Mouse (Mus musculus): ENCODE measurements around the gene Ablim2. TPM values are rescaled to one million over a fixed set of nuclear protein-coding genes. Genes with fewer than 3 reads are reported as not detected.

Gene Ablim2
- total RNA-seq, 1 experiment, result 1.6 TPM

- Histone ChIP-seq H3K27ac (ENCODE audit: insufficient read depth, low read depth, low read length, poor library complexity, severe bottlenecking) (no peak overlapping the region), H3K36me3 (ENCODE audit: control insufficient read depth, insufficient read depth, low read length, poor library complexity, severe bottlenecking) (no peaks in the 10 kb centered on the region), H3K9me3 (ENCODE audit: control insufficient read depth, insufficient read depth, low read depth, low read length) (no peaks in the 10 kb centered on the region), H3K4me3 (ENCODE audit: insufficient read depth in 1 of 2, low read depth in 1 of 2, low read length in 2 of 2, poor library complexity in 1 of 2, severe bottlenecking in 1 of 2) (no peak overlapping the region), H3K9ac (ENCODE audit: insufficient read depth, low read depth, low read length, poor library complexity, severe bottlenecking) (no peak overlapping the region), H3K4me1 (ENCODE audit: control insufficient read depth in 2 of 2, insufficient read depth in 2 of 2, low read length in 2 of 2, poor library complexity in 1 of 2) (no peaks in the 10 kb centered on the region)
- no peak for DNase-seq (ENCODE audit: low read depth, low spot score)
- no peak for TF ChIP-seq HCFC1 (IDR thresholded peaks at IDR 0.05; ENCODE audit: borderline replicate concordance, insufficient read depth, low read length)
- no peak for TF ChIP-seq ZC3H11A (IDR thresholded peaks at IDR 0.05; ENCODE audit: borderline replicate concordance, low read depth, low read length)
- no peak for TF ChIP-seq ZNF384 (IDR thresholded peaks at IDR 0.05; ENCODE audit: low read depth, low read length)
- no peak for TF ChIP-seq CHD2 (IDR thresholded peaks at IDR 0.05; ENCODE audit: low read depth, low read length)
- no peak for TF ChIP-seq MAFK (IDR thresholded peaks at IDR 0.05; ENCODE audit: insufficient read depth, low read depth, low read length)
- in situ Hi-C loops (cut with MboI; ENCODE audit: low sequenced_read_pairs in 2 of 2, unreplicated experiment in 2 of 2), result no loop called here
Observed at GRCm38 (mm10) chr5:35811639-35812295, 54.1 kb downstream of the Ablim2 start.

GRCm38 (mm10) chr5:35814334-35814941, 56.8 kb downstream of the Ablim2 start:
- no peak overlapping the region for H3K9ac ChIP-seq (ENCODE audit: insufficient read depth, low read depth, low read length, poor library complexity, severe bottlenecking)
- DNase-seq (ENCODE audit: low read depth, low spot score), result no peak
- H3K4me3 ChIP-seq (ENCODE audit: insufficient read depth in 1 of 2, low read depth in 1 of 2, low read length in 2 of 2, poor library complexity in 1 of 2, severe bottlenecking in 1 of 2), result no peak overlapping the region
- H3K9me3 ChIP-seq (ENCODE audit: control insufficient read depth, insufficient read depth, low read depth, low read length), result no peaks in the 10 kb centered on the region
- H3K36me3 ChIP-seq (ENCODE audit: control insufficient read depth, insufficient read depth, low read length, poor library complexity, severe bottlenecking), result no peaks in the 10 kb centered on the region
- H3K4me1 ChIP-seq (ENCODE audit: control insufficient read depth in 2 of 2, insufficient read depth in 2 of 2, low read length in 2 of 2, poor library complexity in 1 of 2), result no peaks in the 10 kb centered on the region
- H3K27ac ChIP-seq (ENCODE audit: insufficient read depth, low read depth, low read length, poor library complexity, severe bottlenecking), result no peak overlapping the region
- in situ Hi-C loops (cut with MboI; ENCODE audit: low sequenced_read_pairs in 2 of 2, unreplicated experiment in 2 of 2), result no loop called here
- TF ChIP-seq MAFK (IDR thresholded peaks at IDR 0.05; ENCODE audit: insufficient read depth, low read depth, low read length), result no peak
- no peak for TF ChIP-seq HCFC1 (IDR thresholded peaks at IDR 0.05; ENCODE audit: borderline replicate concordance, insufficient read depth, low read length)
- TF ChIP-seq CHD2 (IDR thresholded peaks at IDR 0.05; ENCODE audit: low read depth, low read length), result no peak
- no peak for TF ChIP-seq ZNF384 (IDR thresholded peaks at IDR 0.05; ENCODE audit: low read depth, low read length)
- TF ChIP-seq ZC3H11A (IDR thresholded peaks at IDR 0.05; ENCODE audit: borderline replicate concordance, low read depth, low read length), result no peak

- in situ Hi-C loops (cut with MboI; ENCODE audit: low sequenced_read_pairs in 2 of 2, unreplicated experiment in 2 of 2), result no loop called here
- DNase-seq (ENCODE audit: low read depth, low spot score), result no peak
Observed at GRCm38 (mm10) chr5:35815051-35815450, 57.4 kb downstream of the Ablim2 start.

GRCm38 (mm10) chr5:35817266-35817665, 59.6 kb downstream of the Ablim2 start:
- no peak for DNase-seq (ENCODE audit: low read depth, low spot score)
- H3K36me3 ChIP-seq (ENCODE audit: control insufficient read depth, insufficient read depth, low read length, poor library complexity, severe bottlenecking), result no peaks in the 10 kb centered on the region
- TF ChIP-seq ZNF384 (IDR thresholded peaks at IDR 0.05; ENCODE audit: low read depth, low read length), result no peak
- TF ChIP-seq HCFC1 (IDR thresholded peaks at IDR 0.05; ENCODE audit: borderline replicate concordance, insufficient read depth, low read length), result no peak
- no peak for TF ChIP-seq ZC3H11A (IDR thresholded peaks at IDR 0.05; ENCODE audit: borderline replicate concordance, low read depth, low read length)
- TF ChIP-seq MAFK (IDR thresholded peaks at IDR 0.05; ENCODE audit: insufficient read depth, low read depth, low read length), result no peak
- no peak for TF ChIP-seq CHD2 (IDR thresholded peaks at IDR 0.05; ENCODE audit: low read depth, low read length)
- no peak overlapping the region for H3K4me3 ChIP-seq (ENCODE audit: insufficient read depth in 1 of 2, low read depth in 1 of 2, low read length in 2 of 2, poor library complexity in 1 of 2, severe bottlenecking in 1 of 2)
- in situ Hi-C loops (cut with MboI; ENCODE audit: low sequenced_read_pairs in 2 of 2, unreplicated experiment in 2 of 2), result no loop called here
- no peak overlapping the region for H3K27ac ChIP-seq (ENCODE audit: insufficient read depth, low read depth, low read length, poor library complexity, severe bottlenecking)
- no peaks in the 10 kb centered on the region for H3K9me3 ChIP-seq (ENCODE audit: control insufficient read depth, insufficient read depth, low read depth, low read length)
- no peak overlapping the region for H3K9ac ChIP-seq (ENCODE audit: insufficient read depth, low read depth, low read length, poor library complexity, severe bottlenecking)
- no peaks in the 10 kb centered on the region; a peak in 1 of 4 replicates for H3K4me1 ChIP-seq (ENCODE audit: control insufficient read depth in 2 of 2, insufficient read depth in 2 of 2, low read length in 2 of 2, poor library complexity in 1 of 2)

More at GRCm38 (mm10) chr5:35815051-35815450, 57.4 kb downstream of the Ablim2 start:
- no peak overlapping the region for H3K9ac ChIP-seq (ENCODE audit: insufficient read depth, low read depth, low read length, poor library complexity, severe bottlenecking)
- H3K4me1 ChIP-seq (ENCODE audit: control insufficient read depth in 2 of 2, insufficient read depth in 2 of 2, low read length in 2 of 2, poor library complexity in 1 of 2), result no peaks in the 10 kb centered on the region
- no peak for TF ChIP-seq ZC3H11A (IDR thresholded peaks at IDR 0.05; ENCODE audit: borderline replicate concordance, low read depth, low read length)
- no peak for TF ChIP-seq MAFK (IDR thresholded peaks at IDR 0.05; ENCODE audit: insufficient read depth, low read depth, low read length)
- no peak for TF ChIP-seq ZNF384 (IDR thresholded peaks at IDR 0.05; ENCODE audit: low read depth, low read length)
- TF ChIP-seq CHD2 (IDR thresholded peaks at IDR 0.05; ENCODE audit: low read depth, low read length), result no peak
- no peak for TF ChIP-seq HCFC1 (IDR thresholded peaks at IDR 0.05; ENCODE audit: borderline replicate concordance, insufficient read depth, low read length)
- H3K36me3 ChIP-seq (ENCODE audit: control insufficient read depth, insufficient read depth, low read length, poor library complexity, severe bottlenecking), result no peaks in the 10 kb centered on the region
- H3K27ac ChIP-seq (ENCODE audit: insufficient read depth, low read depth, low read length, poor library complexity, severe bottlenecking), result no peak overlapping the region
- no peak overlapping the region for H3K4me3 ChIP-seq (ENCODE audit: insufficient read depth in 1 of 2, low read depth in 1 of 2, low read length in 2 of 2, poor library complexity in 1 of 2, severe bottlenecking in 1 of 2)
- H3K9me3 ChIP-seq (ENCODE audit: control insufficient read depth, insufficient read depth, low read depth, low read length), result no peaks in the 10 kb centered on the region
